Mouse (Mus musculus) ES-E14 (cell line): ENCODE measurements around the gene Kbtbd7.

Experiments
- CHD2 ChIP-seq: IDR thresholded peaks from 2 replicates; pipeline ENCODE4 v1.6.1; 2014; ENCODE audit warnings: mild to moderate bottlenecking, low read depth, low read length, inconsistent platforms
- HCFC1 ChIP-seq: IDR thresholded peaks from 2 replicates; pipeline ENCODE4 v1.6.1; 2012; ENCODE audit warnings: low read length, inconsistent platforms, borderline replicate concordance; ENCODE audit not compliant: insufficient read depth
- ZC3H11A ChIP-seq: IDR thresholded peaks from 2 replicates; pipeline ENCODE4 v1.6.1; 2012; ENCODE audit warnings: low read depth, mild to moderate bottlenecking, inconsistent platforms, low read length, borderline replicate concordance
- ZNF384 ChIP-seq: IDR thresholded peaks from 2 replicates; pipeline ENCODE4 v1.6.1; 2012; ENCODE audit warnings: low read depth, low read length, inconsistent platforms

GRCm38 (mm10) chr14:79445055-79445620 lies 18.8 kb downstream of the Kbtbd7 start:
- TF ChIP-seq CHD2 (no peak), HCFC1 (no peak), ZC3H11A (no peak), ZNF384 (no peak)
